Mouse (Mus musculus): ENCODE measurements around the gene Gm11027. TPM values are rescaled to one million over a fixed set of nuclear protein-coding genes. Genes with fewer than 3 reads are reported as not detected.

Gene Gm11027
- total and polyA plus RNA-seq, 3 experiments: not detected

GRCm38 (mm10) chr12:116315498-116315897 lies 40.3 kb downstream of the Gm11027 start:
- Histone ChIP-seq H3K27ac (ENCODE audit: insufficient read depth, low read depth) (no peak overlapping the region), H3K27me3 (replicated peaks) (no peaks in the 10 kb centered on the region), H3K4me2 (ENCODE audit: insufficient read depth, low read depth, poor library complexity, severe bottlenecking) (no peak overlapping the region), H3K36me3 (replicated peaks in 1 of 2; ENCODE audit: control insufficient read depth in 1 of 2, insufficient read depth in 1 of 2, low read length in 1 of 2) (no peaks in the 10 kb centered on the region), H3K79me2 (replicated peaks; ENCODE audit: control insufficient read depth, extremely low read depth, insufficient read depth, poor library complexity, severe bottlenecking) (no peaks in the 10 kb centered on the region), H3K9me3 (replicated peaks; ENCODE audit: low read length) (no peaks in the 10 kb centered on the region), H3K9ac (ENCODE audit: insufficient read depth, low read depth) (no peak overlapping the region), H3K4me3 (replicated peaks in 1 of 3; ENCODE audit: low read depth in 2 of 3, low read length in 2 of 3, poor library complexity in 1 of 3) (no peak overlapping the region), H3K4me1 (ENCODE audit: control insufficient read depth in 1 of 2, insufficient read depth in 2 of 2) (peaks cover 3 to 21% of the 10 kb centered on the region in 2 experiments)
- in situ Hi-C loops (cut with MboI; ENCODE audit: low pct_ligation_motif_present, low pct_unique_long_range_greater_than_20kb, low sequenced_read_pairs) (no loop called here), dilution Hi-C loops (cut with MboI; ENCODE audit: extremely low pct_ligation_motif_present, extremely low pct_unique_long_range_greater_than_20kb, low sequenced_read_pairs) (no loop called here)
- no peak for DNase-seq (ENCODE audit: extremely low read depth)
- TF ChIP-seq KAT2A (IDR thresholded peaks at IDR 0.05; ENCODE audit: insufficient replicate concordance, low read length) (no peak), MAFK (IDR thresholded peaks at IDR 0.05; ENCODE audit: insufficient replicate concordance, low read length) (no peak), PAX5 (IDR thresholded peaks at IDR 0.05; ENCODE audit: low read length) (no peak), MEF2A (IDR thresholded peaks at IDR 0.05; ENCODE audit: borderline replicate concordance, low read depth, low read length) (peak; percentile 27; the same call in 1 of the 2 replicates)

DNA sequence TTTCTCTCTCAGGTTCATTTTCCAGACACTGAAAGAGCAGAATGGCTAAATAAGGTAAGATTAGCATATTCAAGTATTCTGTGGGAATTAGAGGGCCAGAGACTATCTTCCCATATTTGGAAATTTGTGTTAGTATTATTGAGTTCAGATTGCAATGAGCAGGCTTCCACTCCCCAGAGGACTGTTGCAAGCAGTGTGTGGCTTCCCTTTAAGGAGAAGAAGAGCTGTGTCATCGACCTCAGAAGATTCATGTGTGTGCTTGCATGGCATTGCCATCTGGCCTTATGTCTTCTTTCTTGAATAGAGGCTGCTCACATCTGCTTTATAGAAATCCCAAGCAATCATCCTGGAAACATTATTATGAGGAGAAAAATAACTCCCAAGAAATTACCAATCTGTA lies 42.6 kb downstream of the Gm11027 start:
- Histone ChIP-seq H3K9me3 (replicated peaks; ENCODE audit: low read length) (no peaks in the 10 kb centered on the region), H3K36me3 (replicated peaks in 1 of 2; ENCODE audit: control insufficient read depth in 1 of 2, insufficient read depth in 1 of 2, low read length in 1 of 2) (peaks cover 0 to 2% of the 10 kb centered on the region in 2 experiments), H3K79me2 (replicated peaks; ENCODE audit: control insufficient read depth, extremely low read depth, insufficient read depth, poor library complexity, severe bottlenecking) (no peaks in the 10 kb centered on the region), H3K27me3 (replicated peaks) (no peaks in the 10 kb centered on the region), H3K27ac (ENCODE audit: insufficient read depth, low read depth) (no peak overlapping the region), H3K9ac (ENCODE audit: insufficient read depth, low read depth) (no peak overlapping the region), H3K4me2 (ENCODE audit: insufficient read depth, low read depth, poor library complexity, severe bottlenecking) (no peak overlapping the region), H3K4me1 (ENCODE audit: control insufficient read depth in 1 of 2, insufficient read depth in 2 of 2) (peaks cover 3 to 21% of the 10 kb centered on the region in 2 experiments), H3K4me3 (replicated peaks in 1 of 3; ENCODE audit: low read depth in 2 of 3, low read length in 2 of 3, poor library complexity in 1 of 3) (no peak overlapping the region)
- in situ Hi-C loops (cut with MboI; ENCODE audit: low pct_ligation_motif_present, low pct_unique_long_range_greater_than_20kb, low sequenced_read_pairs) (no loop called here), dilution Hi-C loops (cut with MboI; ENCODE audit: extremely low pct_ligation_motif_present, extremely low pct_unique_long_range_greater_than_20kb, low sequenced_read_pairs) (no loop called here)
- no peak for DNase-seq (ENCODE audit: extremely low read depth)
- TF ChIP-seq MXI1 (IDR thresholded peaks at IDR 0.05; ENCODE audit: low read depth, low read length): no peak
- no peak for TF ChIP-seq RAD21 (IDR thresholded peaks at IDR 0.05; ENCODE audit: low read depth, low read length)

Other genes starting within 250 kb of the Gm11027 start
- 13.4 and 13.9 TPM in 2 replicates for gene Zfp386, start 227.7 kb upstream of the Gm11027 start, total RNA-seq (2012; rRNA removed)
- gene Zfp386, start 227.7 kb upstream of the Gm11027 start, total RNA-seq (2014; rRNA removed): 41.7 and 48.2 TPM in 2 replicates
- gene Zfp386, start 227.7 kb upstream of the Gm11027 start, polyA plus RNA-seq (2012; ENCODE audit: insufficient read length, low read depth): 17.6 and 23.4 TPM in 2 replicates
- gene Vipr2, start 197.7 kb upstream of the Gm11027 start, total RNA-seq (2012; rRNA removed): not detected in 2 replicates
- gene Vipr2, start 197.7 kb upstream of the Gm11027 start, total RNA-seq (2014; rRNA removed): 0.05 TPM in 1 of 2 replicates, not detected in the other
- gene Vipr2, start 197.7 kb upstream of the Gm11027 start, polyA plus RNA-seq (2012; ENCODE audit: insufficient read length, low read depth): 0.19 and 0.20 TPM in 2 replicates
- 6.7 TPM in 2 replicates for gene Wdr60, start 12.4 kb upstream of the Gm11027 start, total RNA-seq (2012; rRNA removed)
- 3.6 and 3.9 TPM in 2 replicates for gene Wdr60, start 12.4 kb upstream of the Gm11027 start, total RNA-seq (2014; rRNA removed)
- 9.2 and 14.2 TPM in 2 replicates for gene Wdr60, start 12.4 kb upstream of the Gm11027 start, polyA plus RNA-seq (2012; ENCODE audit: insufficient read length, low read depth)
- gene Esyt2, start 5.8 kb downstream of the Gm11027 start, total RNA-seq (2012; rRNA removed): 7.4 and 8.2 TPM in 2 replicates
- gene Esyt2, start 5.8 kb downstream of the Gm11027 start, total RNA-seq (2014; rRNA removed): 12.8 and 14.7 TPM in 2 replicates
- gene Esyt2, start 5.8 kb downstream of the Gm11027 start, polyA plus RNA-seq (2012; ENCODE audit: insufficient read length, low read depth): 6.7 and 6.9 TPM in 2 replicates
- 48.0 and 54.4 TPM in 2 replicates for gene Ncapg2, start 130.0 kb downstream of the Gm11027 start, total RNA-seq (2012; rRNA removed)
- gene Ncapg2, start 130.0 kb downstream of the Gm11027 start, total RNA-seq (2014; rRNA removed): 66.4 and 70.0 TPM in 2 replicates
- 60.8 and 65.0 TPM in 2 replicates for gene Ncapg2, start 130.0 kb downstream of the Gm11027 start, polyA plus RNA-seq (2012; ENCODE audit: insufficient read length, low read depth)
- gene Ptprn2, start 210.3 kb downstream of the Gm11027 start, total RNA-seq (2012; rRNA removed): not detected in 2 replicates
- gene Ptprn2, start 210.3 kb downstream of the Gm11027 start, total RNA-seq (2014; rRNA removed): not detected in 2 replicates
- 0.10 and 0.17 TPM in 2 replicates for gene Ptprn2, start 210.3 kb downstream of the Gm11027 start, polyA plus RNA-seq (2012; ENCODE audit: insufficient read length, low read depth)